Mouse (Mus musculus): Measurements from ENCODE around the gene Flt3l. TPM values are rescaled to one million over a fixed set of nuclear protein-coding genes. Genes with fewer than 3 reads are reported as not detected.
A peak's percentile ranks its signal among the peaks of the same experiment; 100 is the strongest.

Flt3l gene
- 9.7 and 10.5 TPM in 2 replicates for polyA plus RNA-seq (2014; fragmentation: Nextera tagmentation; extraction: Ambion mirVana)

- peak within 1 kb of the TSS; percentile 69 for H3K4me3 ChIP-seq (ENCODE audit: low read depth, low read length)
- no peaks in the 10 kb centered on the region for H3K9me3 ChIP-seq (ENCODE audit: control insufficient read depth, low read length)
- 1% methylated on average over 29 of the region's 29 CpGs for WGBS
- H3K9ac ChIP-seq (ENCODE audit: low read depth, low read length), result peak within 1 kb of the TSS; percentile 74
- no peaks in the 10 kb centered on the region for H3K27me3 ChIP-seq (replicated peaks; ENCODE audit: control insufficient read depth, insufficient read depth, low read length)
- peak; percentile 72 for ATAC-seq (replicated peaks; ENCODE audit: low FRiP score)
- peak within 1 kb of the TSS; percentile 89 for H3K27ac ChIP-seq (ENCODE audit: low read depth, low read length)
- H3K36me3 ChIP-seq (ENCODE audit: control insufficient read depth, insufficient read depth, low read length), result no peaks in the 10 kb centered on the region
- DNase-seq (ENCODE audit: low spot score), result peak; percentile 88
- peak within 1 kb of the TSS; percentile 86 for H3K4me2 ChIP-seq
- peaks cover 36% of the 10 kb centered on the region for H3K4me1 ChIP-seq (replicated peaks; ENCODE audit: control insufficient read depth, insufficient read depth, low read length)
Measured at GRCm38 (mm10) chr7:45135993-45136567, at the start of gene Flt3l, which contains the start of gene Gm45713. Gene Flt3l (minus strand): TSS chr7:45136432. Gene Gm45713 (minus strand): TSS chr7:45136231.

GRCm38 (mm10) chr7:45185921-45186320 is 49.7 kb upstream of the Flt3l start:
- Histone ChIP-seq H3K4me3 (ENCODE audit: low read depth, low read length) (no peak overlapping the region), H3K4me1 (replicated peaks; ENCODE audit: control insufficient read depth, insufficient read depth, low read length) (peaks cover 9% of the 10 kb centered on the region), H3K4me2 (no peak overlapping the region), H3K9ac (ENCODE audit: low read depth, low read length) (no peak overlapping the region), H3K27me3 (replicated peaks; ENCODE audit: control insufficient read depth, insufficient read depth, low read length) (peaks cover 96% of the 10 kb centered on the region), H3K36me3 (ENCODE audit: control insufficient read depth, insufficient read depth, low read length) (no peaks in the 10 kb centered on the region), H3K27ac (ENCODE audit: low read depth, low read length) (no peak overlapping the region), H3K9me3 (ENCODE audit: control insufficient read depth, low read length) (no peaks in the 10 kb centered on the region)
- ATAC-seq (replicated peaks; ENCODE audit: low FRiP score) (no peak), DNase-seq (ENCODE audit: low spot score) (no peak)
- WGBS, result 62% methylated on average over 7 of the region's 7 CpGs

- Histone ChIP-seq H3K9ac (ENCODE audit: low read depth, low read length) (no peak overlapping the region), H3K9me3 (ENCODE audit: control insufficient read depth, low read length) (no peaks in the 10 kb centered on the region), H3K4me1 (replicated peaks; ENCODE audit: control insufficient read depth, insufficient read depth, low read length) (peaks cover 9% of the 10 kb centered on the region), H3K4me2 (no peak overlapping the region), H3K4me3 (ENCODE audit: low read depth, low read length) (no peak overlapping the region), H3K27me3 (replicated peaks; ENCODE audit: control insufficient read depth, insufficient read depth, low read length) (peaks cover 96% of the 10 kb centered on the region), H3K27ac (ENCODE audit: low read depth, low read length) (no peak overlapping the region), H3K36me3 (ENCODE audit: control insufficient read depth, insufficient read depth, low read length) (no peaks in the 10 kb centered on the region)
- ATAC-seq (replicated peaks; ENCODE audit: low FRiP score) (no peak), DNase-seq (ENCODE audit: low spot score) (no peak)
- WGBS, result 55% methylated on average over 7 of the region's 7 CpGs
Measured at GRCm38 (mm10) chr7:45183672-45184071, 47.4 kb upstream of the Flt3l start.

- 0 out of 2 replicates have a peak overlapping the region, but pooled peaks have one; percentile 3 for H3K9ac ChIP-seq (ENCODE audit: low read depth, low read length)
- 20% methylated on average over 11 of the region's 11 CpGs for WGBS
Measured at GRCm38 (mm10) chr7:45182606-45183005, 46.4 kb upstream of the Flt3l start.

GRCm38 (mm10) chr7:45182199-45182601 is 46.0 kb upstream of the Flt3l start:
- peaks cover 98% of the 10 kb centered on the region for H3K27me3 ChIP-seq (replicated peaks; ENCODE audit: control insufficient read depth, insufficient read depth, low read length)
- peaks cover 9% of the 10 kb centered on the region for H3K4me1 ChIP-seq (replicated peaks; ENCODE audit: control insufficient read depth, insufficient read depth, low read length)
- DNase-seq (ENCODE audit: low spot score) (peak; percentile 87), ATAC-seq (replicated peaks; ENCODE audit: low FRiP score) (peak; percentile 96)
- H3K9me3 ChIP-seq (ENCODE audit: control insufficient read depth, low read length), result no peaks in the 10 kb centered on the region
- H3K4me2 ChIP-seq, result peak overlapping the region; percentile 62
- H3K9ac ChIP-seq (ENCODE audit: low read depth, low read length), result 0 out of 2 replicates have a peak overlapping the region, but pooled peaks have one; percentile 3
- no peak overlapping the region for H3K27ac ChIP-seq (ENCODE audit: low read depth, low read length)
- peak overlapping the region; percentile 31 for H3K4me3 ChIP-seq (ENCODE audit: low read depth, low read length)
- under 1% methylated on average over 34 of the region's 34 CpGs for WGBS
- H3K36me3 ChIP-seq (ENCODE audit: control insufficient read depth, insufficient read depth, low read length), result no peaks in the 10 kb centered on the region

More at GRCm38 (mm10) chr7:45182606-45183005, 46.4 kb upstream of the Flt3l start:
- Histone ChIP-seq H3K4me3 (ENCODE audit: low read depth, low read length) (peak overlapping the region; percentile 26), H3K36me3 (ENCODE audit: control insufficient read depth, insufficient read depth, low read length) (no peaks in the 10 kb centered on the region), H3K4me1 (replicated peaks; ENCODE audit: control insufficient read depth, insufficient read depth, low read length) (peaks cover 9% of the 10 kb centered on the region), H3K27ac (ENCODE audit: low read depth, low read length) (no peak overlapping the region), H3K9me3 (ENCODE audit: control insufficient read depth, low read length) (no peaks in the 10 kb centered on the region), H3K27me3 (replicated peaks; ENCODE audit: control insufficient read depth, insufficient read depth, low read length) (peaks cover 96% of the 10 kb centered on the region), H3K4me2 (peak overlapping the region; percentile 62)
- no peak for DNase-seq (ENCODE audit: low spot score)
- ATAC-seq (replicated peaks; ENCODE audit: low FRiP score), result 0 out of 2 replicates have a peak, but pooled peaks have one; percentile 6

- no peak for DNase-seq (ENCODE audit: low spot score)
Measured at GRCm38 (mm10) chr7:45181540-45181939, 45.3 kb upstream of the Flt3l start.

GRCm38 (mm10) chr7:45180896-45181477 is 44.8 kb upstream of the Flt3l start, which contains the start of gene Pth2:
Gene Pth2 (plus strand): TSS chr7:45180995.
- ATAC-seq (replicated peaks; ENCODE audit: low FRiP score) (no peak), DNase-seq (ENCODE audit: low spot score) (no peak)
- Histone ChIP-seq H3K27me3 (replicated peaks; ENCODE audit: control insufficient read depth, insufficient read depth, low read length) (peaks cover 98% of the 10 kb centered on the region), H3K4me1 (replicated peaks; ENCODE audit: control insufficient read depth, insufficient read depth, low read length) (peaks cover 9% of the 10 kb centered on the region), H3K9ac (ENCODE audit: low read depth, low read length) (no peak within 1 kb of the TSS), H3K36me3 (ENCODE audit: control insufficient read depth, insufficient read depth, low read length) (no peaks in the 10 kb centered on the region), H3K4me3 (ENCODE audit: low read depth, low read length) (peak within 1 kb of the TSS; percentile 31), H3K9me3 (ENCODE audit: control insufficient read depth, low read length) (no peaks in the 10 kb centered on the region), H3K27ac (ENCODE audit: low read depth, low read length) (no peak within 1 kb of the TSS), H3K4me2 (peak within 1 kb of the TSS; percentile 62)
- 25% methylated on average over 20 of the region's 20 CpGs for WGBS

More at GRCm38 (mm10) chr7:45181540-45181939, 45.3 kb upstream of the Flt3l start:
- H3K36me3 ChIP-seq (ENCODE audit: control insufficient read depth, insufficient read depth, low read length), result no peaks in the 10 kb centered on the region
- WGBS, result 4% methylated on average over 35 of the region's 35 CpGs
- H3K9ac ChIP-seq (ENCODE audit: low read depth, low read length), result no peak overlapping the region
- peaks cover 9% of the 10 kb centered on the region for H3K4me1 ChIP-seq (replicated peaks; ENCODE audit: control insufficient read depth, insufficient read depth, low read length)
- ATAC-seq (replicated peaks; ENCODE audit: low FRiP score), result no peak
- H3K9me3 ChIP-seq (ENCODE audit: control insufficient read depth, low read length), result no peaks in the 10 kb centered on the region
- peaks cover 98% of the 10 kb centered on the region for H3K27me3 ChIP-seq (replicated peaks; ENCODE audit: control insufficient read depth, insufficient read depth, low read length)
- H3K4me2 ChIP-seq, result peak overlapping the region; percentile 62
- no peak overlapping the region for H3K27ac ChIP-seq (ENCODE audit: low read depth, low read length)
- H3K4me3 ChIP-seq (ENCODE audit: low read depth, low read length), result peak overlapping the region; percentile 31

- H3K27me3 ChIP-seq (replicated peaks; ENCODE audit: control insufficient read depth, insufficient read depth, low read length), result peaks cover 98% of the 10 kb centered on the region
- DNase-seq (ENCODE audit: low spot score) (no peak), ATAC-seq (replicated peaks; ENCODE audit: low FRiP score) (no peak)
- H3K9ac ChIP-seq (ENCODE audit: low read depth, low read length), result no peak within 1 kb of the TSS
- H3K36me3 ChIP-seq (ENCODE audit: control insufficient read depth, insufficient read depth, low read length), result no peaks in the 10 kb centered on the region
- whole genome bisulfite sequencing, result 29% methylated on average over 7 of the region's 7 CpGs
- no peak within 1 kb of the TSS for H3K4me2 ChIP-seq
- H3K4me3 ChIP-seq (ENCODE audit: low read depth, low read length), result no peak within 1 kb of the TSS
- no peak within 1 kb of the TSS for H3K27ac ChIP-seq (ENCODE audit: low read depth, low read length)
- H3K9me3 ChIP-seq (ENCODE audit: control insufficient read depth, low read length), result no peaks in the 10 kb centered on the region
- H3K4me1 ChIP-seq (replicated peaks; ENCODE audit: control insufficient read depth, insufficient read depth, low read length), result peaks cover 12% of the 10 kb centered on the region
Measured at GRCm38 (mm10) chr7:45179469-45179868, 43.2 kb upstream of the Flt3l start, which contains the start of gene Gfy. Gene Gfy (minus strand): TSS chr7:45179569.
